Mouse (Mus musculus): Measurements from ENCODE around the gene Fam114a1.

DNA sequence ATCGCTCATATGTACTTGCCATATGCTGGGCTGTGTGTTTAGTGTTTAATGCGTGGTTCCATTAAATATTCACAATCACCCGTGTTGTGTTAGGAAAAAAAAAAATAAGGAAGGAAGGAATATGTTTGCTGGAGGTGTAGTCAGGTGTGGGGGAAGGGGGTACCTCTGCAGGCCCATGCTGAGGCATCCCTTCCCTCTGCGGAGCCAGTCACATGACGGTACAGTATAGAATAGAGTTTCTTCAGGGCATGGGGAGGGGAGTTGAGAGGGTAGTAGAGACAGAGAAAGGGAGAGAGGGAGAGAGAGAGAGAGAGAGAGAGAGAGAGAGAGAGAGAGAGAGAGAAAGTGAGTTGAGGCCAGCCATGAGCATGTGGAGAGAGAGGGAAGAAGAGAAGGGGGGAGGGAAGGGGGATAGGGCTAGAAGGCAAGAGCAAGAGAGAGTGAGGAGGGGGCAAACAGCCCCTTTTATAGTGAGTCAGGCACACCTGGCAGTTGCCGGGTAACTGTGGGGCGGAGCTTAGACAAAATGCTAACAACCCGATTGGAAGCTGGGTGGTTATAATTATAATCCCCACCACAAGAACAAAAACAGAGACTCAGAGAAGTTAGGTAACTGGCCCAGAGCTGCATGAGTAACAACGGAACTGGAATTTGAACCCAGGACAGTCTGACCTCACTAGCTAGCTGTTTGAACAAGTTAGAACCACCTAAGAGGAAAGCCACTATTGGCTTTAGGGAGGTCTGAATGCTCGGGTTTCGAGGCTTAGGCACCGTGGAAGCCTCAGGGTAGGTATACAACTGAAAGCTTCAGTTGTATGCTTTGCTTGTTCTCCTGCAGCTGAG lies 76.8 kb downstream of the Fam114a1 start:
- TF ChIP-seq POLR2A (IDR thresholded peaks at IDR 0.05; ENCODE audit: low read depth, low read length) (no peak), CTCF (IDR thresholded peaks at IDR 0.05; ENCODE audit: borderline replicate concordance, insufficient read depth, low read length) (no peak)
